Mouse (Mus musculus): Measurements from ENCODE around the gene Msx3. TPM values are rescaled to one million over a fixed set of nuclear protein-coding genes. Genes with fewer than 3 reads are reported as not detected.

Msx3 gene
- polyA plus RNA-seq, 1 experiment from 2014 or later, result 0.14 TPM

- H3K36me3 ChIP-seq (ENCODE audit: control insufficient read depth, insufficient read depth, low read length), result no peaks in the 10 kb centered on the region
- peak overlapping the region; percentile 63 for H3K4me2 ChIP-seq
- no peak overlapping the region; the same call in 1 of the 2 replicates for H3K4me3 ChIP-seq (ENCODE audit: low read depth, low read length)
- no peak overlapping the region for H3K9ac ChIP-seq (ENCODE audit: low read depth, low read length)
- peaks cover 86% of the 10 kb centered on the region for H3K27me3 ChIP-seq (ENCODE audit: control insufficient read depth, insufficient read depth, low read length)
- H3K9me3 ChIP-seq (replicated peaks; ENCODE audit: control insufficient read depth, low read length), result 0 out of 2 replicates have a peak, but pooled peaks cover 3% of the 10 kb centered on the region
- 3% methylated on average over 6 of the region's 6 CpGs for WGBS (ENCODE audit: insufficient replicate concordance)
- no peak overlapping the region for H3K27ac ChIP-seq (ENCODE audit: low read depth, low read length)
- 0 out of 2 replicates have a peak, but pooled peaks cover 3% of the 10 kb centered on the region for H3K4me1 ChIP-seq (ENCODE audit: control insufficient read depth, insufficient read depth, low read length)
- ATAC-seq (replicated peaks; ENCODE audit: insufficient number of reproducible peaks, low FRiP score, low TSS enrichment), result no peak
Observed at GRCm38 (mm10) chr7:140061832-140062130, 12.9 kb upstream of the Msx3 start.

DNA sequence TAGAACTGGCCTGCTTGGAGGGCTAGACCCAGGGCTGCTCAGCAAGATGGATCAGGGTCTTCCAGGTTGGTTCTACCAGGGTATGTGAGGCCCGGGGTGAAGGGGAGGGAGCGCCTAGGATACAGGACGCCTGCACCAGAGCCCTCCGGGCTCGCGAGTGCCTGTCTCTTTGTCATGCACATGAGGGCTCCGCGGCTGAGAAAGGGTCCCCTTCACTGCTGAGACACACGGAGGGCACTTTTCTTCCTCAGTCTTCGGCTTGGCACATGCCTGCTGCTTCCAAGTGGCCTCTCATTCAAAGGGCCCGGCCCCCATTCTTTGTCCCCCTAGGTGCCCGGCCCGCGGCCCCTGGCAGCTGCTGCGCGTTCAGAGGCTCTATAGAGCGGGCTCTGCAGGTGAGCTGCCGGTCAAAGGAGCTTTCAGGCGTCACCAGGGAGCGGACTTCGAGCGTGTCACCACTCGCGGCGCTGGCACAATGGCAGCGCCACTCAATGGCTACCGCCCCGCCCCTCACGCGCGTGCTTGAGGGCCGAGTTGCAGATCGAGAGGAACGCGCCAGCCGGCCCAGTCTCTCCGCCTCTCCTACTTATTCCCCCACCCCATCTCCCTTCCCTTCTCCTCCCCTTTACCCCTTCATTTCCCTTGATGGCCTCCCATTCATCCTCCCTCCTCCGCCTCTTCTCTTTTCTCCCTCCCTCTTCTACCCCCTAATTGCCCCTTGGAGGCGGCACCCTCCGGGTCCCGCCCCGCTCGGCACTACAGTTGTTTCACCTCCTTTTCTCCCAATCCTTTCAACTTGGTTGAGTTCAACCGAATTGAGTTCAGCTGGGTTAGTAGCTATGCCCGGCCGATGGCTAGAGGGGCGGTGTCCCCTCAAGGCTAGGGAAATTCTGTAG is 12.3 kb upstream of the Msx3 start:
- peaks cover 92% of the 10 kb centered on the region for H3K27me3 ChIP-seq (ENCODE audit: control insufficient read depth, insufficient read depth, low read length)
- peak overlapping the region; percentile 40 for H3K4me3 ChIP-seq (ENCODE audit: low read depth, low read length)
- peak overlapping the region; percentile 63 for H3K4me2 ChIP-seq
- 2% methylated on average over 47 of the region's 47 CpGs for WGBS (ENCODE audit: insufficient replicate concordance)
- ATAC-seq (replicated peaks; ENCODE audit: insufficient number of reproducible peaks, low FRiP score, low TSS enrichment), result no peak
- H3K36me3 ChIP-seq (ENCODE audit: control insufficient read depth, insufficient read depth, low read length), result no peaks in the 10 kb centered on the region
- no peak overlapping the region for H3K27ac ChIP-seq (ENCODE audit: low read depth, low read length)
- H3K4me1 ChIP-seq (ENCODE audit: control insufficient read depth, insufficient read depth, low read length), result 0 out of 2 replicates have a peak, but pooled peaks cover 3% of the 10 kb centered on the region
- H3K9ac ChIP-seq (ENCODE audit: low read depth, low read length), result no peak overlapping the region
- no peaks in the 10 kb centered on the region for H3K9me3 ChIP-seq (replicated peaks; ENCODE audit: control insufficient read depth, low read length)

DNA sequence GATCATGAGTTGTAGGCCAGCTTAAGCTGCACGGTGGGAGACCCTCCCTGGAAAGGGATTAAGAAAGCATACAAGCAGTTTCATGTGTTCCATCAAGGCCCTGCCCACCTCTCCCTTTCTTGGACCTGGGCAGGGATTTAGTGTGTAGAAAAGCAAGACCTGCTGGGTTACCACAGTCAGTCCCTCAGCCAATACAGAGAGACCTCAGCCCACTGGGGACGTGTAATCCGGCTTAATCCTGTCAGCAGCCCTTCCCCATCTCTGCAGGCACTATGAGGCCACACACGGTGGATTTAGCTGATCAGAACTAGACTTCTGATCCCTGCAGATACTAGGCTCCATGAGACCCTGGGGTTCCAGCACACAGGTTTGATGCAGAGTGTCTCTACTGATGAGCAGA is 10.7 kb upstream of the Msx3 start:
- no peak overlapping the region for H3K4me2 ChIP-seq
- no peaks in the 10 kb centered on the region for H3K9me3 ChIP-seq (replicated peaks; ENCODE audit: control insufficient read depth, low read length)
- H3K36me3 ChIP-seq (ENCODE audit: control insufficient read depth, insufficient read depth, low read length), result no peaks in the 10 kb centered on the region
- no peak for ATAC-seq (replicated peaks; ENCODE audit: insufficient number of reproducible peaks, low FRiP score, low TSS enrichment)
- WGBS (ENCODE audit: insufficient replicate concordance), result 16% methylated on average over 4 of the region's 4 CpGs
- no peak overlapping the region for H3K27ac ChIP-seq (ENCODE audit: low read depth, low read length)
- no peak overlapping the region for H3K9ac ChIP-seq (ENCODE audit: low read depth, low read length)
- 0 out of 2 replicates have a peak, but pooled peaks cover 3% of the 10 kb centered on the region for H3K4me1 ChIP-seq (ENCODE audit: control insufficient read depth, insufficient read depth, low read length)
- H3K4me3 ChIP-seq (ENCODE audit: low read depth, low read length), result no peak overlapping the region
- H3K27me3 ChIP-seq (ENCODE audit: control insufficient read depth, insufficient read depth, low read length), result peaks cover 94% of the 10 kb centered on the region

- no peaks in the 10 kb centered on the region for H3K36me3 ChIP-seq (ENCODE audit: control insufficient read depth, insufficient read depth, low read length)
- no peak for ATAC-seq (replicated peaks; ENCODE audit: insufficient number of reproducible peaks, low FRiP score, low TSS enrichment)
- no peaks in the 10 kb centered on the region for H3K9me3 ChIP-seq (replicated peaks; ENCODE audit: control insufficient read depth, low read length)
- WGBS (ENCODE audit: insufficient replicate concordance), result 22% methylated on average over 7 of the region's 7 CpGs
- H3K4me3 ChIP-seq (ENCODE audit: low read depth, low read length), result peak overlapping the region; percentile 52
- 0 out of 2 replicates have a peak, but pooled peaks cover 3% of the 10 kb centered on the region for H3K4me1 ChIP-seq (ENCODE audit: control insufficient read depth, insufficient read depth, low read length)
- H3K27me3 ChIP-seq (ENCODE audit: control insufficient read depth, insufficient read depth, low read length), result peaks cover 93% of the 10 kb centered on the region
- no peak overlapping the region for H3K27ac ChIP-seq (ENCODE audit: low read depth, low read length)
- H3K9ac ChIP-seq (ENCODE audit: low read depth, low read length), result peak overlapping the region; percentile 4
- peak overlapping the region; percentile 87 for H3K4me2 ChIP-seq
Observed at GRCm38 (mm10) chr7:140058528-140058927, 9.6 kb upstream of the Msx3 start.

- Histone ChIP-seq H3K9me3 (replicated peaks; ENCODE audit: control insufficient read depth, low read length) (no peaks in the 10 kb centered on the region), H3K27ac (ENCODE audit: low read depth, low read length) (no peak overlapping the region)
- 2% methylated on average over 53 of the region's 53 CpGs for WGBS (ENCODE audit: insufficient replicate concordance)
Observed at GRCm38 (mm10) chr7:140057413-140058407, 8.8 kb upstream of the Msx3 start.

DNA sequence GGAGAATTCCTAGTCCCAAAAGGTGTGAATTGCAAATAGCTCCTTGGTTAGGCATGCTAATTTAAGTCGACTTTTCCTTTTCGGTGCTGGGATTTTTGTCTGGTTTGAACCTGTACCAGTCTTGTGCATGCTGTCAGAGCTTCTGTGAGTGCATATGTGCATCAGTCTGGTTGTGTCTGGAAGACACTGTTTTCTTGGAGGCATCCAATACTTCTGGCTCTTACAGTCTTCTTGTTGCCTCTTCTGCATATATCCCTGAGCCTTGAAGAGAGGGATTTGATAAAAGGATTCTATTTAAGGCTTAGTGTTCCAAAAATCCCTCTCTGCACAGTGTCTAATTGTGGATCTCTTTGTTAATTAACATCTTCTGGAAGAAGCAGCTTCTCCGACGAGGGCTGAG is 5.2 kb upstream of the Msx3 start:
- Histone ChIP-seq H3K4me3 (ENCODE audit: low read depth, low read length) (no peak overlapping the region), H3K27ac (ENCODE audit: low read depth, low read length) (no peak overlapping the region), H3K27me3 (ENCODE audit: control insufficient read depth, insufficient read depth, low read length) (peaks cover 92% of the 10 kb centered on the region), H3K9me3 (replicated peaks; ENCODE audit: control insufficient read depth, low read length) (no peaks in the 10 kb centered on the region), H3K9ac (ENCODE audit: low read depth, low read length) (no peak overlapping the region), H3K36me3 (ENCODE audit: control insufficient read depth, insufficient read depth, low read length) (no peaks in the 10 kb centered on the region), H3K4me2 (no peak overlapping the region), H3K4me1 (ENCODE audit: control insufficient read depth, insufficient read depth, low read length) (peaks cover 7% of the 10 kb centered on the region; the same call in 1 of the 2 replicates)
- 62% methylated on average over 4 of the region's 4 CpGs for WGBS (ENCODE audit: insufficient replicate concordance)
- no peak for ATAC-seq (replicated peaks; ENCODE audit: insufficient number of reproducible peaks, low FRiP score, low TSS enrichment)

More at GRCm38 (mm10) chr7:140057413-140058407, 8.8 kb upstream of the Msx3 start:
- H3K4me3 ChIP-seq (ENCODE audit: low read depth, low read length), result peak overlapping the region; percentile 52
- ATAC-seq (replicated peaks; ENCODE audit: insufficient number of reproducible peaks, low FRiP score, low TSS enrichment), result peak; percentile 43; the same call in 1 of the 2 replicates
- H3K9ac ChIP-seq (ENCODE audit: low read depth, low read length), result peak overlapping the region; percentile 4
- peak overlapping the region; percentile 87 for H3K4me2 ChIP-seq
- peaks cover 96% of the 10 kb centered on the region for H3K27me3 ChIP-seq (ENCODE audit: control insufficient read depth, insufficient read depth, low read length)
- 0 out of 2 replicates have a peak, but pooled peaks cover 3% of the 10 kb centered on the region for H3K4me1 ChIP-seq (ENCODE audit: control insufficient read depth, insufficient read depth, low read length)
- H3K36me3 ChIP-seq (ENCODE audit: control insufficient read depth, insufficient read depth, low read length), result no peaks in the 10 kb centered on the region

- H3K27me3 ChIP-seq (ENCODE audit: control insufficient read depth, insufficient read depth, low read length), result peaks cover 91% of the 10 kb centered on the region
- H3K36me3 ChIP-seq (ENCODE audit: control insufficient read depth, insufficient read depth, low read length), result no peaks in the 10 kb centered on the region
- peak; percentile 59; the same call in 1 of the 2 replicates for ATAC-seq (replicated peaks; ENCODE audit: insufficient number of reproducible peaks, low FRiP score, low TSS enrichment)
- no peaks in the 10 kb centered on the region for H3K9me3 ChIP-seq (replicated peaks; ENCODE audit: control insufficient read depth, low read length)
- no peak overlapping the region for H3K9ac ChIP-seq (ENCODE audit: low read depth, low read length)
- no peak overlapping the region for H3K27ac ChIP-seq (ENCODE audit: low read depth, low read length)
- peak overlapping the region; percentile 70 for H3K4me2 ChIP-seq
- H3K4me1 ChIP-seq (ENCODE audit: control insufficient read depth, insufficient read depth, low read length), result peaks cover 15% of the 10 kb centered on the region; the same call in 1 of the 2 replicates
- WGBS (ENCODE audit: insufficient replicate concordance), result under 1% methylated on average over 34 of the region's 34 CpGs
- peak overlapping the region; percentile 43 for H3K4me3 ChIP-seq (ENCODE audit: low read depth, low read length)
Observed at GRCm38 (mm10) chr7:140049115-140049689, 313 bp upstream of the Msx3 start.

- Histone ChIP-seq H3K4me1 (ENCODE audit: control insufficient read depth, insufficient read depth, low read length) (peaks cover 15% of the 10 kb centered on the region; the same call in 1 of the 2 replicates), H3K36me3 (ENCODE audit: control insufficient read depth, insufficient read depth, low read length) (no peaks in the 10 kb centered on the region), H3K9ac (ENCODE audit: low read depth, low read length) (no peak overlapping the region), H3K9me3 (replicated peaks; ENCODE audit: control insufficient read depth, low read length) (no peaks in the 10 kb centered on the region), H3K4me3 (ENCODE audit: low read depth, low read length) (peak overlapping the region; percentile 43), H3K4me2 (peak overlapping the region; percentile 70), H3K27ac (ENCODE audit: low read depth, low read length) (no peak overlapping the region), H3K27me3 (ENCODE audit: control insufficient read depth, insufficient read depth, low read length) (peaks cover 80% of the 10 kb centered on the region)
- under 1% methylated on average over 33 of the region's 33 CpGs for WGBS (ENCODE audit: insufficient replicate concordance)
- no peak for ATAC-seq (replicated peaks; ENCODE audit: insufficient number of reproducible peaks, low FRiP score, low TSS enrichment)
Observed at GRCm38 (mm10) chr7:140047811-140048311, 1.0 kb downstream of the Msx3 start.
